Mouse (Mus musculus): ENCODE measurements around the gene Ugcg.

The Ugcg gene

GRCm38 (mm10) chr4:59188802-59189545, at the start of gene Ugcg:
TSS of gene Ugcg (plus strand) at chr4:59189257.
- DNase-seq (ENCODE audit: low spot score): peak; percentile 85

- DNase-seq (ENCODE audit: low spot score): no peak
Measured at GRCm38 (mm10) chr4:59149043-59149442, 40.0 kb upstream of the Ugcg start.

GRCm38 (mm10) chr4:59150907-59151306, 38.1 kb upstream of the Ugcg start:
- no peak for DNase-seq (ENCODE audit: low spot score)

GRCm38 (mm10) chr4:59151953-59152352, 37.1 kb upstream of the Ugcg start:
- DNase-seq (ENCODE audit: low spot score): no peak

GRCm38 (mm10) chr4:59156897-59157592, 32.0 kb upstream of the Ugcg start:
- no peak for DNase-seq (ENCODE audit: low spot score)

GRCm38 (mm10) chr4:59157654-59158053, 31.4 kb upstream of the Ugcg start:
- DNase-seq (ENCODE audit: low spot score): no peak

- DNase-seq (ENCODE audit: low spot score): no peak
Measured at GRCm38 (mm10) chr4:59160289-59160688, 28.8 kb upstream of the Ugcg start.

DNA sequence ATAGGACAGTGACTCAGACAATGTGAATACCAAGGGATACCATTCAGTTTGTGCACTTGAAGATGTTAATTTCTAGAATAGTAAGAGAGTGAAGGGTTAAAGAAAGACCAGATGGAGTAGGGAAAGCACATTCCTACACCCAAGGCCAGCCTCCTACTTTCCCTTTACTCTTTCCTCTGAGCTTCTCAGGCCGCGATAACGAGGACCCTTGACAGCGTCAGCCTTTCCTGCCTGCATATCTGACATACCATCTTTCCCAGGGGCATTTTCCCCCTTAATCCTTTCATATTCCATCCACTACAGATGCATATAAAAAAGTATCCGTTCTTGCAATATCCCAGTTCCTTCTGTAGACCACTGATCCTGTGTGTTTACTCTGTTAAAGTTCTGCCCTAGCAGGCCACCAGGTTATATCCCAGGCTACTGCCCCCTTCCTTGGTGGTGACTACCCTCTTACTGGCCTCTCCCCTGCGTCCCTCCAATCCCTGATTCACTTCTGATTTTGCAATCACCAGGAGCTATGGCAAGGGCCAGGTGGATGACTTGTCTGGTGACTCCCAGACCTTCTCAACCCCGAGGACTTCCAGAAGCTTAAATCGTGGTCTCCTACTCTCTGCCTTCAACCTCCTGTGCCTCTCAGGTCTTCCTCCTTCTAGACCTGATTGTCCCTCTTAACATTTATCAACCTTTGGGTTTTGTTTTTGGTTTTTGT, 27.9 kb upstream of the Ugcg start:
- DNase-seq (ENCODE audit: low spot score): no peak

GRCm38 (mm10) chr4:59164034-59164433, 25.0 kb upstream of the Ugcg start:
- DNase-seq (ENCODE audit: low spot score): no peak

- no peak for DNase-seq (ENCODE audit: low spot score)
Measured at GRCm38 (mm10) chr4:59167251-59167847, 21.7 kb upstream of the Ugcg start.

GRCm38 (mm10) chr4:59169981-59170380, 19.1 kb upstream of the Ugcg start:
- DNase-seq (ENCODE audit: low spot score): no peak

GRCm38 (mm10) chr4:59172616-59173015, 16.4 kb upstream of the Ugcg start:
- DNase-seq (ENCODE audit: low spot score): no peak

GRCm38 (mm10) chr4:59173181-59173922, 15.7 kb upstream of the Ugcg start:
- DNase-seq (ENCODE audit: low spot score): no peak

GRCm38 (mm10) chr4:59175003-59175402, 14.1 kb upstream of the Ugcg start:
- no peak for DNase-seq (ENCODE audit: low spot score)

DNA sequence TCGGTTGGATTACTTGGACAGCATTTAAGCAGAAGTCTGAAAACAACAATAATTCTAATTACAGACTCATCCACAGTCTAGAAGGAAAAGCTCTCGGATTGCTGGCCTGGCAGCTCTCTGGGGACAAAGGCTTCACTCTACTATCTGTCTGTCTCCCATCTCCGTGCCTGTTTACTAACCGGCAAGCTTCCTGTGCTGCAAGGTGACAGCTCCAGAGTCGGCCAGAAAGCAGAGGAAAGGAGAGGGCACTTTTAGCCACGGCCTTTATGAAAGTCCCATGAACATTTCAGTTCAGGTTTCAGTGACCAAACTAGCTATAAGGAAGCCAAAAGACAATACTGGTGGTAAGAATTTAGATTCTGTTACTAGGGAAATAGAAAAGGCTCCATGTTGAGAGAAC, 13.1 kb upstream of the Ugcg start:
- no peak for DNase-seq (ENCODE audit: low spot score)

DNA sequence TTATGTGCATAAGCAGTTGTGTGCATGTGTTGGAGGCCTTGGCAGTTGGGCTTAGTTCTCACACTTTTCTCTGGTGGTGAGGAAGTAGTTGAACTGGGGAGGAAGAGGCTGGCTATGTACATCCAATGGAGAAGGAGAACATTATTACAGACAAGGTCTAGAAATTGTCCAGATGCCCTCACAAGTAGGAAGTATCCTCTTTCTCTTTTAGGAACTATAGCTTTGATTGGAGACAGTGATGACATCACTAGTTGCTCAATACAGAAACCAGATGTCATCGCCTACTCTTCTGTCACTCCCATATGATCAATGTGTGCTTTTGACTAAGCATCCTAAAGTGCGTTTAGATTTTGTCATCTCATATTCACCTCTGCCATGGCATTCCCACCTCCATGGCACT, 11.5 kb upstream of the Ugcg start:
- DNase-seq (ENCODE audit: low spot score): no peak

GRCm38 (mm10) chr4:59181320-59182271, 7.5 kb upstream of the Ugcg start:
- DNase-seq (ENCODE audit: low spot score): no peak

GRCm38 (mm10) chr4:59185671-59186070, 3.4 kb upstream of the Ugcg start:
- no peak for DNase-seq (ENCODE audit: low spot score)

GRCm38 (mm10) chr4:59187289-59187688, 1.8 kb upstream of the Ugcg start:
- DNase-seq (ENCODE audit: low spot score): no peak

DNA sequence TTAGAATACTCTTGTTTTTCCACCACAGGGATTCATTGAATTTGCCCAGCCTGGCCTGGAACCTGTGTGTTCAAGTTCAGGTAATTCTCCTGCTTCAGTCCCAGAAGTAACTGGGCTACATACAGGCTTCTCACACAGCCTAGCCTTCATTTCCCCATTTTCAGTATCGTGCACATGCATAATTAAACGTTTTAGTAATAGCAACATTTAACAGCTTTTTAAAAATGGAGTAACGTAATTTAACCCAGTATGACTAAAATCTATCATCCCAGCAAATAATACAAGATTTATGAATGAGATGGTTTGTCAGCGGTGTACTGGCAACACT, 619 bp upstream of the Ugcg start:
- DNase-seq (ENCODE audit: low spot score): no peak
